Mouse (Mus musculus): ENCODE data around the gene Srbd1. TPM values are rescaled to one million over a fixed set of nuclear protein-coding genes. Genes with fewer than 3 reads are reported as not detected.

Gene Srbd1
- polyA plus RNA-seq, 1 experiment from 2014 or later, result 4.0 TPM

- no peak overlapping the region for H3K9ac ChIP-seq (replicated peaks; ENCODE audit: low read depth)
- no peaks in the 10 kb centered on the region for H3K4me1 ChIP-seq (ENCODE audit: insufficient read depth, low read depth, low read length)
- DNase-seq (ENCODE audit: low spot score) (no peak), ATAC-seq (no peak)
- no peaks in the 10 kb centered on the region for H3K27me3 ChIP-seq (replicated peaks; ENCODE audit: insufficient read depth, low read length)
- no peaks in the 10 kb centered on the region for H3K9me3 ChIP-seq (ENCODE audit: low read length)
- no peak overlapping the region for H3K4me3 ChIP-seq (ENCODE audit: low read depth, low read length)
- H3K27ac ChIP-seq (ENCODE audit: low read length), result no peak overlapping the region
- H3K4me2 ChIP-seq (replicated peaks; ENCODE audit: low read depth, low read length), result no peak overlapping the region
- no peak for TF ChIP-seq CTCF (IDR thresholded peaks at IDR 0.05)
- TF ChIP-seq EP300 (IDR thresholded peaks at IDR 0.05), result no peak
- H3K36me3 ChIP-seq (ENCODE audit: insufficient read depth, low read length), result no peaks in the 10 kb centered on the region
- 89% methylated on average over 3 of the region's 3 CpGs for WGBS
Measured at GRCm38 (mm10) chr17:86011849-86012248, 133.1 kb downstream of the Srbd1 start.

GRCm38 (mm10) chr17:86008401-86008800 is 136.6 kb downstream of the Srbd1 start:
- no peak for TF ChIP-seq EP300 (IDR thresholded peaks at IDR 0.05)
- TF ChIP-seq CTCF (IDR thresholded peaks at IDR 0.05), result no peak
- ATAC-seq (no peak), DNase-seq (ENCODE audit: low spot score) (peak; percentile 6)
- 35% methylated on average over 10 of the region's 10 CpGs for WGBS
- H3K9me3 ChIP-seq (ENCODE audit: low read length), result no peaks in the 10 kb centered on the region
- H3K27ac ChIP-seq (ENCODE audit: low read length), result no peak overlapping the region
- no peak overlapping the region for H3K4me3 ChIP-seq (ENCODE audit: low read depth, low read length)
- H3K36me3 ChIP-seq (ENCODE audit: insufficient read depth, low read length), result no peaks in the 10 kb centered on the region
- no peaks in the 10 kb centered on the region for H3K27me3 ChIP-seq (replicated peaks; ENCODE audit: insufficient read depth, low read length)
- no peaks in the 10 kb centered on the region for H3K4me1 ChIP-seq (ENCODE audit: insufficient read depth, low read depth, low read length)
- H3K9ac ChIP-seq (replicated peaks; ENCODE audit: low read depth), result no peak overlapping the region
- no peak overlapping the region for H3K4me2 ChIP-seq (replicated peaks; ENCODE audit: low read depth, low read length)

- Histone ChIP-seq H3K36me3 (ENCODE audit: insufficient read depth, low read length) (no peaks in the 10 kb centered on the region), H3K9me3 (ENCODE audit: low read length) (peaks cover 8% of the 10 kb centered on the region; the same call in 1 of the 2 replicates), H3K9ac (replicated peaks; ENCODE audit: low read depth) (no peak overlapping the region), H3K4me3 (ENCODE audit: low read depth, low read length) (no peak overlapping the region), H3K27me3 (replicated peaks; ENCODE audit: insufficient read depth, low read length) (no peaks in the 10 kb centered on the region), H3K4me1 (ENCODE audit: insufficient read depth, low read depth, low read length) (no peaks in the 10 kb centered on the region), H3K4me2 (replicated peaks; ENCODE audit: low read depth, low read length) (no peak overlapping the region), H3K27ac (ENCODE audit: low read length) (no peak overlapping the region)
- 93% methylated on average over 6 of the region's 6 CpGs for WGBS
- TF ChIP-seq EP300 (IDR thresholded peaks at IDR 0.05) (no peak), CTCF (IDR thresholded peaks at IDR 0.05) (no peak)
- ATAC-seq (no peak), DNase-seq (ENCODE audit: low spot score) (no peak)
Measured at GRCm38 (mm10) chr17:86002113-86002512, 142.9 kb downstream of the Srbd1 start.

GRCm38 (mm10) chr17:86001667-86002066 is 143.3 kb downstream of the Srbd1 start:
- Histone ChIP-seq H3K27ac (ENCODE audit: low read length) (no peak overlapping the region), H3K4me1 (ENCODE audit: insufficient read depth, low read depth, low read length) (no peaks in the 10 kb centered on the region), H3K9ac (replicated peaks; ENCODE audit: low read depth) (no peak overlapping the region), H3K27me3 (replicated peaks; ENCODE audit: insufficient read depth, low read length) (no peaks in the 10 kb centered on the region), H3K4me3 (ENCODE audit: low read depth, low read length) (no peak overlapping the region), H3K36me3 (ENCODE audit: insufficient read depth, low read length) (no peaks in the 10 kb centered on the region), H3K4me2 (replicated peaks; ENCODE audit: low read depth, low read length) (no peak overlapping the region), H3K9me3 (ENCODE audit: low read length) (peaks cover 10% of the 10 kb centered on the region; the same call in 1 of the 2 replicates)
- TF ChIP-seq CTCF (IDR thresholded peaks at IDR 0.05) (no peak), EP300 (IDR thresholded peaks at IDR 0.05) (no peak)
- ATAC-seq (no peak), DNase-seq (ENCODE audit: low spot score) (no peak)
- WGBS, result 87% methylated on average over 5 of the region's 5 CpGs

- ATAC-seq (peak; percentile 58; the same call in 1 of the 2 replicates), DNase-seq (ENCODE audit: low spot score) (peak; percentile 67)
- Histone ChIP-seq H3K9ac (replicated peaks; ENCODE audit: low read depth) (no peak overlapping the region), H3K4me3 (ENCODE audit: low read depth, low read length) (no peak overlapping the region), H3K36me3 (ENCODE audit: insufficient read depth, low read length) (no peaks in the 10 kb centered on the region), H3K4me1 (ENCODE audit: insufficient read depth, low read depth, low read length) (no peaks in the 10 kb centered on the region), H3K27me3 (replicated peaks; ENCODE audit: insufficient read depth, low read length) (no peaks in the 10 kb centered on the region), H3K4me2 (replicated peaks; ENCODE audit: low read depth, low read length) (no peak overlapping the region), H3K27ac (ENCODE audit: low read length) (no peak overlapping the region), H3K9me3 (ENCODE audit: low read length) (peaks cover 10% of the 10 kb centered on the region; the same call in 1 of the 2 replicates)
- 51% methylated on average over 2 of the region's 2 CpGs for WGBS
- no peak for TF ChIP-seq CTCF (IDR thresholded peaks at IDR 0.05)
Measured at GRCm38 (mm10) chr17:85995727-85996126, 149.2 kb downstream of the Srbd1 start.

- Histone ChIP-seq H3K27me3 (replicated peaks; ENCODE audit: insufficient read depth, low read length) (no peaks in the 10 kb centered on the region), H3K4me1 (ENCODE audit: insufficient read depth, low read depth, low read length) (no peaks in the 10 kb centered on the region), H3K4me3 (ENCODE audit: low read depth, low read length) (no peak overlapping the region), H3K4me2 (replicated peaks; ENCODE audit: low read depth, low read length) (no peak overlapping the region), H3K9ac (replicated peaks; ENCODE audit: low read depth) (no peak overlapping the region), H3K27ac (ENCODE audit: low read length) (no peak overlapping the region), H3K9me3 (ENCODE audit: low read length) (peaks cover 10% of the 10 kb centered on the region; the same call in 1 of the 2 replicates), H3K36me3 (ENCODE audit: insufficient read depth, low read length) (no peaks in the 10 kb centered on the region)
- no peak for TF ChIP-seq EP300 (IDR thresholded peaks at IDR 0.05)
- no peak for TF ChIP-seq CTCF (IDR thresholded peaks at IDR 0.05)
- no peak for ATAC-seq
- WGBS, result 87% methylated on average over 4 of the region's 4 CpGs
- no peak for DNase-seq (ENCODE audit: low spot score)
Measured at GRCm38 (mm10) chr17:85995086-85995485, 149.9 kb downstream of the Srbd1 start.
